Mouse (Mus musculus): ENCODE measurements at regions not wholly inside any gene's neighbourhood (a gene's known extent, or its start where the extent isn't known, plus 50 kb on each side); places are given as distances from the start of the nearest gene placed in this dataset.
"Not testable (repeated sequence)": the region's sequence is repeated elsewhere in the genome, so short reads cannot be mapped to it uniquely, and the experiment has no call there.

- DNase-seq = peak; percentile 4 to 7
These were observed 1163.6 kb upstream of the Tyrp1 start for GRCm38 (mm10) chr4:79670203-79670891.

GRCm38 (mm10) chr4:79694787-79695763 is 1138.8 kb upstream of the Tyrp1 start:
- DNase-seq = peak; percentile 12 to 28

- DNase-seq = not testable (repeated sequence)
These were observed 1113.0 kb upstream of the Tyrp1 start for GRCm38 (mm10) chr4:79720915-79721314.

- no peak for DNase-seq
These were observed 1109.8 kb upstream of the Tyrp1 start for GRCm38 (mm10) chr4:79724103-79724502.

DNA sequence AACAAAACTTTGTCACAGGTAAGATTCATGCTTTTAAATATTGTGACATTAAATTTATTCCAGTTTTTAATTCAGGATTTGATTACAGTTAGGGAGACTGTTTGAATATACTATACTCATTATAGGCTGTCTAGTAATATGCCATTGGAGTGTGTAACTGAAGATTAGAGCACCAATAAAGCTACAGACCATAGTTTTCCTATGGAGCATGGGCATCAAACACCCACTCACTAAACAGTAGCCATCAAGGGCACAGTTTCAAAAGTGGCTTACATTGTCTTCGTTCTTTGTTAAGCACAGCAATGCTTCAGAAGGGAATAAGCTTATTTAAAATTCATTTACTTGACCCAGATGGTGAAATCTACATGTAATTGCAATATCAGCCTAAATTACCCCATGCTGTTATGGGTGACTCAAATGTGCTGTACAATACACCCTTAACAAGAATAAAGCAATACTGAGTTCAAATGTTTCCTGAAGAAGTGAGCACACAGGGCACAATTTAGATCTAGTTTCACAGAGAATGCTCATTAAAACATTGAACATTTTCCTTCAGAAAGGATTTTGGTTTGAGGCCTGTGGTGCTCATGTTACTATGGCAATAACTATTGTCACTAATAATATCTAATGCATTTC is 1092.9 kb upstream of the Tyrp1 start:
- DNase-seq = no peak

Data from cerebellum, postnatal 10 days (tissue).